Mouse (Mus musculus): ENCODE data around the gene Gm13691. TPM values are rescaled to one million over a fixed set of nuclear protein-coding genes. Genes with fewer than 3 reads are reported as not detected.
A peak's percentile ranks its signal among the peaks of the same experiment; 100 is the strongest.
"Not testable (repeated sequence)": the region's sequence is repeated elsewhere in the genome, so short reads cannot be mapped to it uniquely, and the experiment has no call there.

Gm13691 gene
- polyA plus RNA-seq, 1 experiment from 2014 or later, result 0.09 TPM

- Histone ChIP-seq H3K4me2 (no peak overlapping the region), H3K9me3 (no peaks in the 10 kb centered on the region), H3K27me3 (replicated peaks) (no peaks in the 10 kb centered on the region), H3K36me3 (no peaks in the 10 kb centered on the region), H3K9ac (no peak overlapping the region), H3K4me1 (no peaks in the 10 kb centered on the region), H3K4me3 (replicated peaks) (no peak overlapping the region), H3K27ac (no peak overlapping the region)
- no peak for ATAC-seq (ENCODE audit: insufficient read depth, low FRiP score, low read depth)
- WGBS, result 28% methylated on average over 1 of the region's 1 CpGs
Observed at GRCm38 (mm10) chr2:84008913-84009312, 18.6 kb downstream of the Gm13691 start.

- Histone ChIP-seq H3K9me3 (no peaks in the 10 kb centered on the region), H3K27me3 (replicated peaks) (no peaks in the 10 kb centered on the region), H3K27ac (no peak overlapping the region), H3K4me1 (no peaks in the 10 kb centered on the region), H3K9ac (no peak overlapping the region), H3K4me2 (no peak overlapping the region), H3K36me3 (no peaks in the 10 kb centered on the region), H3K4me3 (replicated peaks) (no peak overlapping the region)
- ATAC-seq (ENCODE audit: insufficient read depth, low FRiP score, low read depth), result no peak
- whole genome bisulfite sequencing, result 65% methylated on average over 3 of the region's 3 CpGs
Observed at GRCm38 (mm10) chr2:84009818-84010217, 19.5 kb downstream of the Gm13691 start.

- no peak for ATAC-seq (ENCODE audit: insufficient read depth, low FRiP score, low read depth)
- Histone ChIP-seq H3K4me2 (no peak overlapping the region), H3K4me3 (replicated peaks) (no peak overlapping the region), H3K27ac (no peak overlapping the region), H3K9me3 (no peaks in the 10 kb centered on the region), H3K27me3 (replicated peaks) (no peaks in the 10 kb centered on the region), H3K9ac (no peak overlapping the region), H3K4me1 (no peaks in the 10 kb centered on the region), H3K36me3 (no peaks in the 10 kb centered on the region)
- 56% methylated on average over 6 of the region's 6 CpGs for WGBS
Observed at GRCm38 (mm10) chr2:84014572-84014971, 24.2 kb downstream of the Gm13691 start.

GRCm38 (mm10) chr2:84016291-84016690 lies 25.9 kb downstream of the Gm13691 start:
- not testable (repeated sequence) for H3K4me1 ChIP-seq
- WGBS, result 73% methylated on average over 5 of the region's 5 CpGs

GRCm38 (mm10) chr2:84018330-84018729 lies 28.0 kb downstream of the Gm13691 start:
- WGBS, result 46% methylated on average over 3 of the region's 3 CpGs
- ATAC-seq (ENCODE audit: insufficient read depth, low FRiP score, low read depth), result no peak
- Histone ChIP-seq H3K27me3 (replicated peaks) (no peaks in the 10 kb centered on the region), H3K36me3 (no peaks in the 10 kb centered on the region), H3K4me1 (no peaks in the 10 kb centered on the region), H3K9me3 (no peaks in the 10 kb centered on the region), H3K4me2 (no peak overlapping the region), H3K9ac (no peak overlapping the region), H3K27ac (no peak overlapping the region), H3K4me3 (replicated peaks) (no peak overlapping the region)

More at GRCm38 (mm10) chr2:84016291-84016690, 25.9 kb downstream of the Gm13691 start:
- H3K9me3 ChIP-seq; ATAC-seq (ENCODE audit: insufficient read depth, low FRiP score, low read depth); H3K4me3 ChIP-seq (replicated peaks); H3K9ac ChIP-seq; H3K27ac ChIP-seq; H3K36me3 ChIP-seq; H3K4me2 ChIP-seq; H3K27me3 ChIP-seq (replicated peaks): not testable (repeated sequence)

- no peaks in the 10 kb centered on the region for H3K9me3 ChIP-seq
- 65% methylated on average over 8 of the region's 8 CpGs for WGBS
- H3K9ac ChIP-seq, result no peak overlapping the region
- H3K36me3 ChIP-seq, result no peaks in the 10 kb centered on the region
- peak; percentile 63 for ATAC-seq (ENCODE audit: insufficient read depth, low FRiP score, low read depth)
- no peak overlapping the region for H3K4me2 ChIP-seq
- no peak overlapping the region for H3K27ac ChIP-seq
- H3K27me3 ChIP-seq (replicated peaks), result no peaks in the 10 kb centered on the region
- H3K4me1 ChIP-seq, result no peaks in the 10 kb centered on the region
- no peak overlapping the region for H3K4me3 ChIP-seq (replicated peaks)
Observed at GRCm38 (mm10) chr2:84019519-84020305, 29.4 kb downstream of the Gm13691 start.

GRCm38 (mm10) chr2:84021930-84022329 lies 31.6 kb downstream of the Gm13691 start:
- ATAC-seq (ENCODE audit: insufficient read depth, low FRiP score, low read depth), result no peak
- Histone ChIP-seq H3K9me3 (no peaks in the 10 kb centered on the region), H3K4me3 (replicated peaks) (no peak overlapping the region), H3K9ac (no peak overlapping the region), H3K4me1 (no peaks in the 10 kb centered on the region), H3K27me3 (replicated peaks) (no peaks in the 10 kb centered on the region), H3K4me2 (no peak overlapping the region), H3K27ac (no peak overlapping the region), H3K36me3 (no peaks in the 10 kb centered on the region)
- 81% methylated on average over 2 of the region's 2 CpGs for WGBS

- 74% methylated on average over 2 of the region's 2 CpGs for WGBS
Observed at GRCm38 (mm10) chr2:84022905-84023304, 32.6 kb downstream of the Gm13691 start.

GRCm38 (mm10) chr2:84023319-84023718 lies 33.0 kb downstream of the Gm13691 start:
- no peaks in the 10 kb centered on the region for H3K36me3 ChIP-seq
- WGBS, result 62% methylated on average over 2 of the region's 2 CpGs
- H3K4me3 ChIP-seq (replicated peaks), result no peak overlapping the region
- no peaks in the 10 kb centered on the region for H3K27me3 ChIP-seq (replicated peaks)
- no peak overlapping the region for H3K27ac ChIP-seq
- H3K9ac ChIP-seq, result no peak overlapping the region
- no peaks in the 10 kb centered on the region for H3K9me3 ChIP-seq
- H3K4me2 ChIP-seq, result no peak overlapping the region
- no peaks in the 10 kb centered on the region for H3K4me1 ChIP-seq
- no peak for ATAC-seq (ENCODE audit: insufficient read depth, low FRiP score, low read depth)

More at GRCm38 (mm10) chr2:84022905-84023304, 32.6 kb downstream of the Gm13691 start:
- no peak overlapping the region for H3K4me2 ChIP-seq
- H3K4me1 ChIP-seq, result no peaks in the 10 kb centered on the region
- H3K4me3 ChIP-seq (replicated peaks), result no peak overlapping the region
- H3K9ac ChIP-seq, result no peak overlapping the region
- no peak for ATAC-seq (ENCODE audit: insufficient read depth, low FRiP score, low read depth)
- no peaks in the 10 kb centered on the region for H3K36me3 ChIP-seq
- H3K9me3 ChIP-seq, result no peaks in the 10 kb centered on the region
- H3K27ac ChIP-seq, result no peak overlapping the region
- no peaks in the 10 kb centered on the region for H3K27me3 ChIP-seq (replicated peaks)

- no peak overlapping the region for H3K4me2 ChIP-seq
- H3K9me3 ChIP-seq, result no peaks in the 10 kb centered on the region
- ATAC-seq (ENCODE audit: insufficient read depth, low FRiP score, low read depth), result no peak
- no peak overlapping the region for H3K9ac ChIP-seq
- no peak overlapping the region for H3K27ac ChIP-seq
- 73% methylated on average over 4 of the region's 4 CpGs for WGBS
- H3K36me3 ChIP-seq, result no peaks in the 10 kb centered on the region
- H3K27me3 ChIP-seq (replicated peaks), result no peaks in the 10 kb centered on the region
- no peaks in the 10 kb centered on the region for H3K4me1 ChIP-seq
- H3K4me3 ChIP-seq (replicated peaks), result no peak overlapping the region
Observed at GRCm38 (mm10) chr2:84025217-84025616, 34.9 kb downstream of the Gm13691 start.

- H3K4me3 ChIP-seq (replicated peaks), result no peak overlapping the region
Observed at GRCm38 (mm10) chr2:84032505-84032904, 42.2 kb downstream of the Gm13691 start.

GRCm38 (mm10) chr2:84035997-84036396 lies 45.6 kb downstream of the Gm13691 start:
- H3K9ac ChIP-seq, result no peak overlapping the region
- no peaks in the 10 kb centered on the region for H3K9me3 ChIP-seq
- H3K27me3 ChIP-seq (replicated peaks), result no peaks in the 10 kb centered on the region
- H3K27ac ChIP-seq, result no peak overlapping the region
- H3K36me3 ChIP-seq, result no peaks in the 10 kb centered on the region
- no peaks in the 10 kb centered on the region for H3K4me1 ChIP-seq
- H3K4me3 ChIP-seq (replicated peaks), result no peak overlapping the region
- no peak overlapping the region for H3K4me2 ChIP-seq
- no peak for ATAC-seq (ENCODE audit: insufficient read depth, low FRiP score, low read depth)
- 75% methylated on average over 4 of the region's 4 CpGs for WGBS

More at GRCm38 (mm10) chr2:84032505-84032904, 42.2 kb downstream of the Gm13691 start:
- H3K9ac ChIP-seq, result no peak overlapping the region
- H3K27me3 ChIP-seq (replicated peaks), result no peaks in the 10 kb centered on the region
- no peak overlapping the region for H3K27ac ChIP-seq
- 82% methylated on average over 2 of the region's 2 CpGs for WGBS
- no peaks in the 10 kb centered on the region for H3K9me3 ChIP-seq
- no peak for ATAC-seq (ENCODE audit: insufficient read depth, low FRiP score, low read depth)
- H3K4me1 ChIP-seq, result no peaks in the 10 kb centered on the region
- H3K36me3 ChIP-seq, result no peaks in the 10 kb centered on the region
- no peak overlapping the region for H3K4me2 ChIP-seq
